Comparison of ENCODE assay signal across 8 mouse cellular contexts in genomic region chr2:129408476-129408875, GRCm38 (mm10). TPM values are rescaled to one million over a fixed set of nuclear protein-coding genes. Genes with fewer than 3 reads are reported as not detected.
DNase-seq lines count a peak whose midpoint lies in the region; ATAC-seq and TF ChIP-seq lines count a peak whose summit lies in the region.

No protein-coding gene starts in this region.

- no peak overlapping the region for H3K4me2 ChIP-seq in forebrain, embryonic 12.5 days
- no peak overlapping the region for H3K4me2 ChIP-seq in intestine, embryonic 16.5 days (ENCODE audit: low read depth, low read length)
- no peak overlapping the region for H3K4me2 ChIP-seq in midbrain, postnatal 0 days (ENCODE audit: low read depth, low read length, poor library complexity, severe bottlenecking)

- peak; percentile 73 for DNase-seq in forebrain, embryonic 10.5 days (ENCODE audit: extremely low spot score, low spot score)
- peak; percentile 74 to 85 for DNase-seq in cerebellum, postnatal 25 days
- peak; percentile 10 for DNase-seq in gastrocnemius, adult 8-10 months (ENCODE audit: low spot score in 2 of 2)
- peak; percentile 85 to 89 for DNase-seq in left cerebral cortex, postnatal 36 days (ENCODE audit: low spot score in 2 of 2)
- peak; percentile 77 for DNase-seq in midbrain, postnatal 0 days (ENCODE audit: low spot score)
- DNase-seq in spleen, postnatal 10 days (ENCODE audit: low spot score in 2 of 2), result peak; percentile 25 to 72

- H3K27ac ChIP-seq in forebrain, embryonic 10.5 days, result no peak overlapping the region
- no peak overlapping the region for H3K27ac ChIP-seq in forebrain, embryonic 12.5 days
- H3K27ac ChIP-seq in intestine, embryonic 16.5 days (ENCODE audit: low read length), result no peak overlapping the region
- no peak overlapping the region for H3K27ac ChIP-seq in midbrain, postnatal 0 days (ENCODE audit: low read depth, low read length)

- intact Hi-C loops in left cerebral cortex, postnatal 36 days (cut with DNase I), result loop anchor here (2.0 to 10.0 kb wide), 3 partner anchors 46 to 234 kb away; partner anchors contain the start of gene Ckap2l

- H3K9ac ChIP-seq in forebrain, embryonic 12.5 days, result no peak overlapping the region
- H3K9ac ChIP-seq in intestine, embryonic 16.5 days (ENCODE audit: low read depth, low read length), result no peak overlapping the region
- no peak overlapping the region for H3K9ac ChIP-seq in midbrain, postnatal 0 days (replicated peaks; ENCODE audit: low read length, poor library complexity, severe bottlenecking)

- no peaks in the 10 kb centered on the region for H3K4me1 ChIP-seq in forebrain, embryonic 10.5 days
- H3K4me1 ChIP-seq in forebrain, embryonic 12.5 days, result no peaks in the 10 kb centered on the region
- no peaks in the 10 kb centered on the region for H3K4me1 ChIP-seq in intestine, embryonic 16.5 days (ENCODE audit: control insufficient read depth, insufficient read depth, low read length)
- H3K4me1 ChIP-seq in midbrain, postnatal 0 days (ENCODE audit: insufficient read depth, low read length), result no peaks in the 10 kb centered on the region

- no peak overlapping the region for H3K4me3 ChIP-seq in forebrain, embryonic 10.5 days
- no peak overlapping the region for H3K4me3 ChIP-seq in forebrain, embryonic 12.5 days (replicated peaks)
- H3K4me3 ChIP-seq in intestine, embryonic 16.5 days (ENCODE audit: low read length), result no peak overlapping the region
- H3K4me3 ChIP-seq in midbrain, postnatal 0 days (ENCODE audit: low read depth, low read length), result no peak overlapping the region

- TF ChIP-seq CTCF in midbrain, postnatal 0 days (IDR thresholded peaks at IDR 0.05), result peak; percentile 86

- no peak for ATAC-seq in forebrain, embryonic 12.5 days (ENCODE audit: low FRiP score)
- ATAC-seq in intestine, embryonic 16.5 days, result peak; percentile 66; the same call in 1 of the 2 replicates
- peak; percentile 71 for ATAC-seq in midbrain, postnatal 0 days (ENCODE audit: low FRiP score)

- 22% methylated on average over 18 of the region's 18 CpGs for WGBS in forebrain, embryonic 10.5 days
- WGBS in forebrain, embryonic 12.5 days, result 22% methylated on average over 18 of the region's 18 CpGs
- 17% methylated on average over 18 of the region's 18 CpGs for WGBS in intestine, embryonic 16.5 days
- 22% methylated on average over 18 of the region's 18 CpGs for WGBS in midbrain, postnatal 0 days

- no peaks in the 10 kb centered on the region for H3K27me3 ChIP-seq in forebrain, embryonic 10.5 days (ENCODE audit: poor library complexity, severe bottlenecking)
- H3K27me3 ChIP-seq in forebrain, embryonic 12.5 days, result no peaks in the 10 kb centered on the region
- H3K27me3 ChIP-seq in intestine, embryonic 16.5 days (replicated peaks; ENCODE audit: control insufficient read depth, insufficient read depth, low read length), result no peaks in the 10 kb centered on the region
- no peaks in the 10 kb centered on the region for H3K27me3 ChIP-seq in midbrain, postnatal 0 days (ENCODE audit: insufficient read depth, low read length)

- no peaks in the 10 kb centered on the region for H3K36me3 ChIP-seq in forebrain, embryonic 10.5 days (replicated peaks)
- no peaks in the 10 kb centered on the region for H3K36me3 ChIP-seq in forebrain, embryonic 12.5 days (replicated peaks)
- no peaks in the 10 kb centered on the region for H3K36me3 ChIP-seq in intestine, embryonic 16.5 days (ENCODE audit: control insufficient read depth, insufficient read depth, low read length)
- no peaks in the 10 kb centered on the region for H3K36me3 ChIP-seq in midbrain, postnatal 0 days (ENCODE audit: insufficient read depth, low read length)

- no peaks in the 10 kb centered on the region for H3K9me3 ChIP-seq in forebrain, embryonic 10.5 days
- no peaks in the 10 kb centered on the region for H3K9me3 ChIP-seq in forebrain, embryonic 12.5 days
- no peaks in the 10 kb centered on the region for H3K9me3 ChIP-seq in intestine, embryonic 16.5 days (ENCODE audit: control insufficient read depth, low read length)
- no peaks in the 10 kb centered on the region for H3K9me3 ChIP-seq in midbrain, postnatal 0 days (ENCODE audit: low read length)

RNA-seq across cellular contexts. Expression of gene Il1b, which starts 37.5 kb away (rescaled TPM):
- polyA plus RNA-seq in forebrain, embryonic 10.5 days (2016; fragmentation: Nextera tagmentation; extraction: Ambion mirVana), result 0.15 TPM in 1 of 2 replicates, not detected in the other
- not detected in 2 replicates for polyA plus RNA-seq in forebrain, embryonic 12.5 days (2016; fragmentation: Nextera tagmentation; extraction: Ambion mirVana)
- not detected for total RNA-seq in gastrocnemius, adult 8-10 months (2022)
- polyA plus RNA-seq in intestine, embryonic 16.5 days (2015; fragmentation: Nextera tagmentation; extraction: Ambion mirVana), result 0.26 and 0.33 TPM in 2 replicates
- under 1 TPM in 1 of 2 experiments, not detected in 1; 0.32 TPM for total RNA-seq in left cerebral cortex, postnatal 36 days (2021)
- not detected in 2 replicates for total RNA-seq in midbrain, postnatal 0 days (2014; rRNA removed)
- polyA plus RNA-seq in midbrain, postnatal 0 days (2015; fragmentation: Nextera tagmentation; extraction: Ambion mirVana), result 0.33 TPM in 1 of 2 replicates, not detected in the other

Comparison
In these comparisons a context has a peak if more than half of its experiments do, and no peak if none do; other contexts are left out.
1. DNase-seq: peak in every context shown above with its lines; median percentile 87 in left cerebral cortex, postnatal 36 days; 80 in cerebellum, postnatal 25 days; 77 in midbrain, postnatal 0 days; 73 in forebrain, embryonic 10.5 days; 48 in spleen, postnatal 10 days; 10 in gastrocnemius, adult 8-10 months.